8 mouse cellular contexts compared by ENCODE assay signal in genomic region chr11:45103498-45104336, GRCm38 (mm10).
DNase-seq lines count a peak whose midpoint lies in the region; ATAC-seq and TF ChIP-seq lines count a peak whose summit lies in the region.

No protein-coding gene starts in this region.

- DNase-seq in adrenal gland, postnatal 14 days, result peak; percentile 23
- no peak for DNase-seq in adrenal gland, adult 18-20 months (ENCODE audit: low spot score in 2 of 2)
- peak; percentile 8 for DNase-seq in adipocyte (ENCODE audit: low spot score)
- peak; percentile 11 for DNase-seq in limb, embryonic 14.5 days (ENCODE audit: low spot score)
- peak; percentile 5 for DNase-seq in right cerebral cortex, postnatal 4 days
- DNase-seq in thymus, postnatal 14 days, result no peak

- H3K36me3 ChIP-seq in hindbrain, embryonic 16.5 days (ENCODE audit: control insufficient read depth, insufficient read depth, low read length), result no peaks in the 10 kb centered on the region
- H3K36me3 ChIP-seq in limb, embryonic 14.5 days (ENCODE audit: control insufficient read depth, insufficient read depth, low read length), result no peaks in the 10 kb centered on the region

- 43% methylated on average over 12 of the region's 12 CpGs for WGBS in hindbrain, embryonic 16.5 days
- WGBS in limb, embryonic 14.5 days, result 48% methylated on average over 12 of the region's 12 CpGs

- no peak overlapping the region for H3K27ac ChIP-seq in hindbrain, embryonic 16.5 days (ENCODE audit: low read depth, low read length)
- H3K27ac ChIP-seq in limb, embryonic 14.5 days (replicated peaks; ENCODE audit: low read depth, low read length), result no peak overlapping the region

- H3K4me2 ChIP-seq in hindbrain, embryonic 16.5 days (ENCODE audit: low read length), result peak overlapping the region; percentile 2
- H3K4me2 ChIP-seq in limb, embryonic 14.5 days (replicated peaks; ENCODE audit: low read depth, low read length, severe bottlenecking), result no peak overlapping the region

- H3K9ac ChIP-seq in hindbrain, embryonic 16.5 days (ENCODE audit: low read depth, low read length), result no peak overlapping the region
- H3K9ac ChIP-seq in limb, embryonic 14.5 days (ENCODE audit: low read depth, low read length, severe bottlenecking), result no peak overlapping the region

- H3K9me3 ChIP-seq in hindbrain, embryonic 16.5 days (ENCODE audit: control insufficient read depth, low read length), result no peaks in the 10 kb centered on the region
- no peaks in the 10 kb centered on the region for H3K9me3 ChIP-seq in limb, embryonic 14.5 days (ENCODE audit: control insufficient read depth, low read length)

- no peaks in the 10 kb centered on the region for H3K27me3 ChIP-seq in hindbrain, embryonic 16.5 days (replicated peaks; ENCODE audit: control insufficient read depth, insufficient read depth, low read length)
- H3K27me3 ChIP-seq in limb, embryonic 14.5 days (ENCODE audit: control insufficient read depth, insufficient read depth, low read length), result no peaks in the 10 kb centered on the region

- no peaks in the 10 kb centered on the region for H3K4me1 ChIP-seq in hindbrain, embryonic 16.5 days (ENCODE audit: control insufficient read depth, insufficient read depth, low read depth, low read length)
- H3K4me1 ChIP-seq in limb, embryonic 14.5 days (ENCODE audit: control insufficient read depth, insufficient read depth, low read length), result no peaks in the 10 kb centered on the region

- no peak overlapping the region for H3K4me3 ChIP-seq in hindbrain, embryonic 16.5 days (ENCODE audit: low read length)
- no peak overlapping the region for H3K4me3 ChIP-seq in limb, embryonic 14.5 days (replicated peaks; ENCODE audit: low read length)

- TF ChIP-seq POLR2A in limb, embryonic 14.5 days (IDR thresholded peaks at IDR 0.05; ENCODE audit: borderline replicate concordance, extremely low read depth, insufficient read depth, insufficient read length), result no peak

- peak; percentile 34; the same call in 1 of the 2 replicates for ATAC-seq in frontal cortex, adult (ENCODE audit: low TSS enrichment)
- ATAC-seq in hindbrain, embryonic 16.5 days, result peak; percentile 91
- no peak for ATAC-seq in limb, embryonic 14.5 days (ENCODE audit: low FRiP score, low read depth)

Comparison
In these comparisons a context has a peak if more than half of its experiments do, and no peak if none do; other contexts are left out.
1. DNase-seq: peak in adrenal gland, postnatal 14 days (single experiment), adipocyte (single experiment), limb, embryonic 14.5 days (single experiment) and right cerebral cortex, postnatal 4 days (single experiment); none in adrenal gland, adult 18-20 months (0 of 2) and thymus, postnatal 14 days (single experiment).